Mouse (Mus musculus): ENCODE measurements around the gene Igtp. TPM values are rescaled to one million over a fixed set of nuclear protein-coding genes. Genes with fewer than 3 reads are reported as not detected.

The Igtp gene
- 397 TPM for polyA plus RNA-seq (2017; shearing (Covaris generic))

DNA sequence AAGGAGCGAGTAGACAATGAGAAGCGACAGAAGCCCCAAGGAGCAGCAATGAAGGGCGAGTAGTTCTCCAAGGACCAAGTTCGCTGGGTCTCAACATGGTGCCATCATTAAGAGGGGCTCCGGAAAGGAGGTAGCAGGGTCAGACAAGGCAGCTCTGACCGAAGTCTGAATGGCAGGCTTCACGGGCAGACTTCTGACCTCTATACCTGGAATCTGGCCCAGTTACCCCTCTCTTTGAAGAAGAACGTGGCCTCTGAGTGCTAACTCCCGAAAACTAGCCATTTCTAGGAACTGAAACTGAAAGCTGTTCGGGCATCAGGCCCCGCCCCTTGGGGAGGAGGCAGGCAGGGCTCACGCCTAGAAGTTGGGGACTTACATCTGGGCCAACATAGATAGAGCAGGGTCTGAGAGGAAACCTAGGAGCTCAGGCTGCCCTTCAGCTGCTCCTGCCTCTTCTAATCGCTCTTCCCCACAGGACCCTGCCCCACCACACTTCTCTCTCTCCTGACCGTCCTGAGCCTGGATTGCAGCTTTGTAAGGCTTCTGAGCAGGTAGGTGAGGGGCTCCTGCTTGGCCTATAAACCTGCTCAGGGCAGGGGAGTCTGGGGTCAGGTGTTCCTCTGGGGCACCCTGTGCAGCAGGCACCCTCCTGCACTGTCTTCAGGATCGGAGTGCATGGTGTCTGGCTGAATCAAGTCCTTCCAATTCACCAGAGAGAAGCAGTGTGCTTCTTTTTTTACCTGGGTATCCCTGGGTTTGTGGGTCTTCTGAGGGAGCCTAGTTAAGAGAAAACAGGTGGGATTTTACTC lies at the start of gene Igtp, which contains the start of gene Irgm2:
TSS of gene Igtp (plus strand) at position 328 of the 809 bp plus-strand sequence.
TSS of gene Irgm2 (plus strand) at position 390 of the 809 bp plus-strand sequence.

DNA sequence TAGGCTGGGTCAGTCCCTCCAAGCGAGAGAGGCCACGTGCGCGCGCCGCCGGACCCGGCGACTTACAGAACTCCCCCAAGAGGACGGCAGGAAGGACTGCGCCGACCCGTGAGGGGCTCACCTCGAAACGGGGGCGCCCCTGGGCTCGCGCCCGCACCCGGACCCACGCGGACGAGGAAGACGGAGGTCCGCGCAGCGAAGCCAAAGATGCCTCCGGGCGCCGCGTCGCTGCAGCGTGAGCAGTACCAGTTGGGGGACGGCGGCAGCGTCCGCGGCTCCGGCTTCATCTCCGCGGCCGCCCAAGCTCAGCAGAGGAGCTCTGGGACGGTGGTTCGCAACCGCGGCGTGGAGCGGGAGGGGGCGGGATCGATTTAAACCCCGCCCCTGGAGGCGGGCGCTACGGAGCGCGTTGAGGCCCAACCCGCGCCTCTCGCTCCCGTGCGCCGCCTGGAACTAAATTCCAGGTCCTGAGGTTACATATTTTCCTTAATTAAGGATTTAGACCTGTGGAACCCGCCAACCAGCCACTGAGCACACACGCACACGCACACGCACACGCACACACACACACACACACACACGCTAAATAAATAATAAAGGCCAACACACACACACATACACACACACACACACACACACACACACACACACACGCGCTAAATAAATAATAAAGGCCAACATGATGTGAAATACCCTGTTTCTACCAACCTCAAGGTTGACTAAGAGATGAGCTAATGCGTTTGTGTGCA lies 31.0 kb upstream of the Igtp start, which contains the start of gene Gemin5:
TSS of gene Gemin5 (minus strand) at position 373 of the 749 bp plus-strand sequence.

DNA sequence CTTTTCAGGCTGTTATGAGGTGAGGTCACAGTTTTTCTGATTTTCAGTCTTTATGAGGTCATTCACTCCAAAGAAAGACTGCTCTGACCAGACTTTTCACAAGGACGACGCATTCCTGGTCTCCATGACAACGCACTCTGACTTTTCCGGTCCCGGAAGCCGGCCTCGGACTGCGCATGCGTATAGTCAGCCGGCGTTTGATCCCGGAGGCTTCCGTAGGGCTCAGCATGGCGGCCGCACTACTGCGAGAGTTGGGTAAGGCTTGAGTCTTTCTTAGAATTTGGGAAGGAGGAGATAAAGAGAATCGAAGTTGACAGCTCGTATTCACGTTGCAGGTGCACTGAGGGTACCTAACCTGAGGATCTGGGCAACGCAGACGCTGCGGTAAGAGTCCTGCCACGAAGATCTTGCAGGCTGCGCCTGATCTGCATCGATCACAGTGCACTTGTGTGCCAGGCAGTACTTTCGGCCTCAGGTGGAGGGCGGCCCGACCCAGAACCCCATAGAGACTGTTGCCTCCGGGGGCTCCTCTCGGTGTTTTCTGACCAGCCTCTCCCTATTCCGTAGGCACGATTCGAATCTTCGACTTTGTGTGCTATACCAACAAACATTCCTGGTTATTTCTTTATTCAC lies 27.8 kb upstream of the Igtp start, which contains the start of gene Mrpl22:
TSS of gene Mrpl22 (plus strand) at position 203 of the 633 bp plus-strand sequence.

Other genes with a start within 250 kb of the Igtp start
- gene Larp1, start 190.5 kb upstream of the Igtp start, polyA plus RNA-seq (2017; shearing (Covaris generic)) = 123 TPM
- not detected for gene Gm12248, start 106.4 kb upstream of the Igtp start, polyA plus RNA-seq (2017; shearing (Covaris generic))
- gene Cnot8, start 95.4 kb upstream of the Igtp start, polyA plus RNA-seq (2017; shearing (Covaris generic)) = 86.2 TPM
- gene Gemin5, start 31.0 kb upstream of the Igtp start, polyA plus RNA-seq (2017; shearing (Covaris generic)) = 18.5 TPM
- gene Mrpl22, start 27.9 kb upstream of the Igtp start, polyA plus RNA-seq (2017; shearing (Covaris generic)) = 32.3 TPM
- gene Irgm2, start 62 bp downstream of the Igtp start, polyA plus RNA-seq (2017; shearing (Covaris generic)) = 103 TPM
- gene 4930438A08Rik, start 75.2 kb downstream of the Igtp start, polyA plus RNA-seq (2017; shearing (Covaris generic)) = not detected
- 45.8 TPM for gene Zfp692, start 107.5 kb downstream of the Igtp start, polyA plus RNA-seq (2017; shearing (Covaris generic))
- gene Zfp672, start 130.8 kb downstream of the Igtp start, polyA plus RNA-seq (2017; shearing (Covaris generic)) = 38.4 TPM
- 23.2 TPM for gene Sh3bp5l, start 131.2 kb downstream of the Igtp start, polyA plus RNA-seq (2017; shearing (Covaris generic))
- gene Lypd8, start 179.5 kb downstream of the Igtp start, polyA plus RNA-seq (2017; shearing (Covaris generic)) = not detected
- gene 1810065E05Rik, start 221.6 kb downstream of the Igtp start, polyA plus RNA-seq (2017; shearing (Covaris generic)) = not detected
- gene Gm12253, start 233.0 kb downstream of the Igtp start, polyA plus RNA-seq (2017; shearing (Covaris generic)) = not detected